Mouse (Mus musculus): ENCODE results near the gene Chaf1a. TPM values are rescaled to one million over a fixed set of nuclear protein-coding genes. Genes with fewer than 3 reads are reported as not detected.

Chaf1a gene
- polyA plus RNA-seq, 1 experiment from 2014 or later, result 39.1 TPM

DNA sequence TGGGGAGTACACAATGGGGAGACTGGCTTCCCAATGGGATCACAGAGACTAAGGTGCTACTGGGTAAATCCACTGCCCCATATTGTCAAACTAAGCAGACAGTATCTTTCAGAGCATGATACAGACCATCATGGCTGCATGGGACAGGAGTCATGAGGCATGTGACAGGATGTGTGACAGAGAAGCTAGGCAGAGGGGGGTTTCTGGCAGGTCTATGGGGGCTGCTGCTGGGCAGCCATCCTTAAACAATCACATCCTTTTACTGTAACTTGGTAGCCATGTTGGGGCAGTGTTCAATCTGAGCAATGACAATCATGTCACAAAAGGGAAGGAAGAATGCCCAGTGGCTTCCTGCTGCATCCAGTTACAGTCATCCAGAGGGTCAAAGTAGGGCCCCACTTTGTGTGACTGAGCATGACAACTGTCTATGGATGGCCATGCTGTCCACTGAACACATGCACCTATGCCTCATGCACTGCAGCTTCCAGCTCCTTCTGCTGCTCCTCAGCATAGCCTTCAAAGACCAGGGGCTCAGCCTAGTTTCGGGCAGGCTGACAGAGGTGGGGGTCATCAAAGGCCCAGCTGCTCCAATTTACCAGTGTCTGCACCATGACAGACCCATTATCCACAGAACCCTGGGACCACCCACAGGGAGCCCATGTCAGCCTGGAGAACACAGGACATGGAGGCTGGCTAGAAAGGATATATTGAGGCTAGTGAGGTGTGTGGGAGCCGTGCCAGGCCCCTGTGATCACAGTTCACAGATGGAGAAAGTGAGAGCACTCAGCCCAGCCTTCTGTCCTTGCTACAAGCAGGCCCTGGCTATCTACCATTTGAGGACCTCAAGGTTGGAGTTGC is 17.9 kb upstream of the Chaf1a start:
- H3K4me3 ChIP-seq (replicated peaks), result no peak overlapping the region
- H3K4me2 ChIP-seq, result no peak overlapping the region
- 82% methylated on average over 2 of the region's 2 CpGs for WGBS
- peaks cover 19% of the 10 kb centered on the region; the same call in 1 of the 2 replicates for H3K4me1 ChIP-seq
- no peaks in the 10 kb centered on the region for H3K9me3 ChIP-seq
- ATAC-seq (ENCODE audit: low FRiP score), result no peak; the same call in 1 of the 2 replicates
- H3K36me3 ChIP-seq (replicated peaks), result peaks cover 33% of the 10 kb centered on the region
- no peaks in the 10 kb centered on the region for H3K27me3 ChIP-seq
- no peak overlapping the region for H3K27ac ChIP-seq
- H3K9ac ChIP-seq, result no peak overlapping the region

DNA sequence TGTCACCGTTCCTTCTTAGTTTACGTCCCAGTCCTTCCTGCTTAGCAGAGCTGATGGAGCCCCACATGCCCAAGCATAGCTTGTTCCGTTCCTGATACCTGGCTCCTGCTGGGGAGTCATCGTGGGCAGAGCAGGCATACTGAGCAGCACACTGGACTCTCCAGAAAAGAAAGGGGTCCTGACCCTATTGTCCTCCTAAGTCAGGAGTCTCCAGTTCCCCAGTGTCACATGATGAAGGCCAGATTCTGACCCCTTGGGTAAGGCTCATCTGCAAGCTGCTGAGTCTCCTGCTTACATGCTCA is 17.3 kb upstream of the Chaf1a start:
- H3K9ac ChIP-seq, result no peak overlapping the region
- H3K4me1 ChIP-seq, result peaks cover 19% of the 10 kb centered on the region; the same call in 1 of the 2 replicates
- no peak for ATAC-seq (ENCODE audit: low FRiP score)
- no peak overlapping the region for H3K4me2 ChIP-seq
- H3K9me3 ChIP-seq, result no peaks in the 10 kb centered on the region
- 86% methylated on average over 4 of the region's 4 CpGs for WGBS
- H3K27me3 ChIP-seq, result no peaks in the 10 kb centered on the region
- peaks cover 29% of the 10 kb centered on the region for H3K36me3 ChIP-seq (replicated peaks)
- H3K27ac ChIP-seq, result no peak overlapping the region
- H3K4me3 ChIP-seq (replicated peaks), result no peak overlapping the region

DNA sequence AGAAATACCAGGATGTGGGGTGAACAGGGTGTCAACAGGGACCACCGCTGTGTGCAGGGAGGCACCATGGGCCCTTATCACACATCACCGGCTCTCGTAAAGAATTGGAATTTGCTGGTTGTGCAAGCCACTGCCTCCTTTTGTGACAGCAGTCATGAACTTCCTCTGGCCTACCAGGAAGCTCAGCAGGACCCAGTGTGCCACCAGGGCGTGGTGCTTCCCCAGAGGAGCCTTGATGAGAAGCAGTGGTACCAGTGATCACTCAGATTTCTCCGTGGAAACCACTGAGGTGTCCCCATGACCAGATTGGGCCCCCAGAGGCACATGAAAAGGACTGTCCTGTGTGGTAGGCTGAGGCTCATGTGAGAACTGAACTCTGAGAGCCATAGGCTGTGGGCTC is 16.9 kb upstream of the Chaf1a start:
- no peak for ATAC-seq (ENCODE audit: low FRiP score)
- 91% methylated on average over 5 of the region's 5 CpGs for WGBS
- Histone ChIP-seq H3K9ac (no peak overlapping the region), H3K9me3 (no peaks in the 10 kb centered on the region), H3K36me3 (replicated peaks) (peaks cover 29% of the 10 kb centered on the region), H3K4me1 (peaks cover 19% of the 10 kb centered on the region; the same call in 1 of the 2 replicates), H3K4me3 (replicated peaks) (no peak overlapping the region), H3K4me2 (no peak overlapping the region), H3K27ac (no peak overlapping the region), H3K27me3 (no peaks in the 10 kb centered on the region)

DNA sequence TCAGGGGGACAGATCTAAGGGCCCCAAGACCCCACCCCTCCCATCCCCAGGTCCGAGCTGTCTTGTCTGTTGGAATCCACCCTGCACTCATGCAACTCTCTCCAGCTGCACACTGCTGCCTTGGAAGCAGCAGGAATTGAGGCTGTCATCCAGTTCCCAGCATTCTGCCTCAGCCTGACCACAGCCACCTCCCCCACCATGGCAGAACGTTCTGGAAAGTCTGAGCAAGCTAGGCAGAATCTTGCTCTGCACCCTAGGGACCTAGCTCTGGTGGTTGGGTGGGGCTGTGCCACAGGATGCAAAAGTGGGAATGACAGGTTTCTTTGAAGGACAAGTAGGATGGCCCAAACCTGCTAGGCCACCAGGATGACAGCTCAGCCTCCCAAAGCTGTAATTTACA is 15.8 kb upstream of the Chaf1a start:
- ATAC-seq (ENCODE audit: low FRiP score), result no peak
- H3K27ac ChIP-seq, result no peak overlapping the region
- peaks cover 29% of the 10 kb centered on the region for H3K36me3 ChIP-seq (replicated peaks)
- no peaks in the 10 kb centered on the region for H3K27me3 ChIP-seq
- no peak overlapping the region for H3K9ac ChIP-seq
- 80% methylated on average over 2 of the region's 2 CpGs for WGBS
- no peak overlapping the region for H3K4me3 ChIP-seq (replicated peaks)
- H3K9me3 ChIP-seq, result no peaks in the 10 kb centered on the region
- H3K4me1 ChIP-seq, result peaks cover 19% of the 10 kb centered on the region; the same call in 1 of the 2 replicates
- H3K4me2 ChIP-seq, result no peak overlapping the region

DNA sequence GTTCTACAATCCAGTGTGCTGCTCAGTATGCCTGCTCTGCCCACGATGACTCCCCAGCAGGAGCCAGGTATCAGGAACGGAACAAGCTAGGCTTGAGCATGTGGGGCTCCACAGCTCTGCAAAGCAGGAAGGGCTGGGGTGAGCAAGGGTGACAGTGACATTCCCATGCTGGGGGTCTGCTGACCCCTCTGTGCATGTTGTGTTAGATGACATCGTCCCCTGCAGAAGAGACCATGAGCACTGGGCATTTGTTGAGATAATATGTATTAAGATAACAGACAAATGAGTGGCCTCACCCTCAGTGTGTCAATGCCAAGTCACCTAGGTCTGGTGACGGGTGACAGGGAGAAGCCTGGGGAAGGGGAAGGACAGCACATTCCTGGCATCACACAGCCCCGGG is 15.3 kb upstream of the Chaf1a start:
- no peak overlapping the region for H3K4me2 ChIP-seq
- H3K27ac ChIP-seq, result no peak overlapping the region
- no peaks in the 10 kb centered on the region for H3K9me3 ChIP-seq
- no peak overlapping the region for H3K9ac ChIP-seq
- 88% methylated on average over 5 of the region's 5 CpGs for WGBS
- peaks cover 31% of the 10 kb centered on the region for H3K36me3 ChIP-seq (replicated peaks)
- H3K27me3 ChIP-seq, result no peaks in the 10 kb centered on the region
- H3K4me3 ChIP-seq (replicated peaks), result no peak overlapping the region
- peaks cover 19% of the 10 kb centered on the region; the same call in 1 of the 2 replicates for H3K4me1 ChIP-seq
- ATAC-seq (ENCODE audit: low FRiP score), result no peak

DNA sequence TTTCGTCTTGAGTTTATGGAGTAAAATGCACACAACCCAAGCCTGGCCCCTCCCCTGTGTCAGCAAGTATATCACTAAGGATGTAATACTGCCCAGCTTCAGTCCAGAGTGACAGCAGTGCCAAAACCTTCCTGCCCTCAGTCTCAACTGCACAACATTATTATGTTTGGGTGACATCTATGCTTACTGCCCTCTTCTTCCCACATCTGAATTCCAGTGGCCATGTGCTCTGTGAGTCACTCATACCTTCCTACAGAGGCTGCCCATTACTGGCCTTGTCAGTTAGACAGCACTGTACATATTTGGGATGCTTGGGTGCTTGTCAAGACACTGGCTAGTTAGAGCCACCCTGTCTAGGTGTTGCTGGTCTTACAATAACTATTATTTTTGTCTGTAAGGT is 13.9 kb upstream of the Chaf1a start:
- Histone ChIP-seq H3K27ac (no peak overlapping the region), H3K4me1 (peaks cover 19% of the 10 kb centered on the region; the same call in 1 of the 2 replicates), H3K9me3 (no peaks in the 10 kb centered on the region), H3K4me3 (replicated peaks) (no peak overlapping the region), H3K36me3 (replicated peaks) (peaks cover 39% of the 10 kb centered on the region), H3K4me2 (no peak overlapping the region), H3K9ac (no peak overlapping the region), H3K27me3 (no peaks in the 10 kb centered on the region)
- WGBS, result 95% methylated on average over 1 of the region's 1 CpGs
- ATAC-seq (ENCODE audit: low FRiP score), result no peak

DNA sequence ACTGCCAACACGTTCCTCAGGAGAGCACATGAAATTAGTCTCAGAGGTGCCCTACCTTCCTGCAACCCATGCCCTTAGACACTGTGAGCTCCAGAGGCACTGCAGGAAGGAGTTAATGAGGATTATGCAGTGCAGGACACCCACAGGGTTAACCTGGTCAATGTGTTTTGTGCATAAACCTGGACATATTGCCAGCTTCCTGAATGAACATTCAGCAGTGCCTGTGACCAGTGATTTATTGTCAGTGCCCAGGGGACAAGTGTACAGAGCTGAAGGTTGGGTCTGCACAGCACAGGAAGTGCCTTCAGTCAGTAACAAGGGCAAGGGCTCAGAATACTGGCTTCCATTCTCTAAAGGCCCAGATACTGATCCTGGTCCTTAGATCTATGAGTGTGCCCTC is 13.4 kb upstream of the Chaf1a start:
- WGBS, result 68% methylated on average over 1 of the region's 1 CpGs
- no peak for ATAC-seq (ENCODE audit: low FRiP score)
- Histone ChIP-seq H3K9ac (no peak overlapping the region), H3K9me3 (no peaks in the 10 kb centered on the region), H3K4me3 (replicated peaks) (no peak overlapping the region), H3K27ac (no peak overlapping the region), H3K4me2 (no peak overlapping the region), H3K4me1 (peaks cover 18% of the 10 kb centered on the region; the same call in 1 of the 2 replicates), H3K27me3 (no peaks in the 10 kb centered on the region), H3K36me3 (replicated peaks) (peaks cover 42% of the 10 kb centered on the region)

DNA sequence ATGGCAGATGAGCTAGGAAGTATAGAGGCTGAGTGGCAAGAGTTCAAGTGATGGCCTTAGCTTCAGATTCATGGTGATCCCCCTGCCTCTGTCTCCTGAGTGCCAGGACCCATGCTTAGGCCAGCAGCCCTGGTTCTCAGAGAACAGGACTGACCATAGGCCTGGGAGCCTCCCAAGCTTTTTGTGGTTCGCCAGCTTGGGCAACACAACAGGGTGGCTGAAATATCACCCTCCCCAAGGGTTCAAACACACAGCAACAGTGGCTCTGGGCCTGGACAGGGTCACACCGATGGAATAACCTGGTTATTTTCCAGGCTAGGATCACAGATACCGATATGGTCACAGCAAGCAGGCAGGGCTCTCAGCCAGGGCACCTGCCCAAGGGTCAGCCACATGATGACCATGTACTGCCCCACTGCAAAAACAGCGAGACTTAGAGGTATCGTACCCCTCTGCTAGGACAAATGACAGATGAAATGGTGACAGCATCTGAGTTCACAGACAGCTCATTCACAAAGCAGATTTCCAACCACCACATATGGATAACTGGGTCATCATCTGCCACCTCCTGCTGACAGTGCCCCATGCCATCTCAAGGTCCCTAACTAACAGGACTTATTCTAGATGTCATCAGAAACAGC is 12.3 kb upstream of the Chaf1a start:
- H3K4me3 ChIP-seq (replicated peaks), result no peak overlapping the region
- no peaks in the 10 kb centered on the region for H3K9me3 ChIP-seq
- 95% methylated on average over 5 of the region's 5 CpGs for WGBS
- H3K4me2 ChIP-seq, result no peak overlapping the region
- peaks cover 15% of the 10 kb centered on the region for H3K4me1 ChIP-seq
- no peaks in the 10 kb centered on the region for H3K27me3 ChIP-seq
- no peak overlapping the region for H3K27ac ChIP-seq
- H3K9ac ChIP-seq, result peak overlapping the region; percentile 12; the same call in 1 of the 2 replicates
- no peak for ATAC-seq (ENCODE audit: low FRiP score)
- H3K36me3 ChIP-seq (replicated peaks), result peaks cover 47% of the 10 kb centered on the region

DNA sequence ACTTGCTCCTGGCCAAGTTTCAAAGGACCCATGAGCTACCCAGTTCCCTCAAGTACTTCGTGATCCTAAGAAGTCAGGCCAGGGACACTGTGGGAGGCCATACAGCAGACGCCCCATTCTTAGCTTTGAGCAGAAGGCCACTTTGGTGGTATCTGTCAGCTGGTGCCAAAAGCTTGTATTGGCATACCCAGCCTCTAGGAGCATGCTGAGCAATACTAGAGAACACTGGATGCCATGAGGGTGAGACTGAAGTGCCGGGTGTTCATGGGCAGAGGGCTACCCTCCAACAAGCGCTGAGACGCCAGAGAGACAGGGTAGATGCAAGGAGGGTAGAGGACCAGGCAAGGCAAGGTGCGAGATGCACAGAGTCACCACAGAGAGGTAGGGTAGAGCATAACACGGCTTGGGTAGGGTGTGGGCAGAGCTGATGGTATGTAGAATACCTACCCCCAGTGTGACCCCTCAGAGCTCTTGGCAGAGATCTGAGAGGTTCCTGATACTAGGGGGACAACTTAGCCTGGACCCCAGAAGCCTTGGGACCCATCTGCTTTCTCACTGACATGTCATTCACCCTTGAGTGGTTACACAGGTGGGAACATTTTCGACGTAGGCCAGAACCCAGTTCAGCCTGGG is 9.9 kb upstream of the Chaf1a start:
- H3K4me3 ChIP-seq (replicated peaks), result no peak overlapping the region
- no peak overlapping the region for H3K9ac ChIP-seq
- no peaks in the 10 kb centered on the region for H3K27me3 ChIP-seq
- H3K9me3 ChIP-seq, result no peaks in the 10 kb centered on the region
- no peak overlapping the region for H3K27ac ChIP-seq
- no peak overlapping the region for H3K4me2 ChIP-seq
- H3K36me3 ChIP-seq (replicated peaks), result peaks cover 59% of the 10 kb centered on the region
- 95% methylated on average over 9 of the region's 9 CpGs for WGBS
- H3K4me1 ChIP-seq, result peaks cover 26% of the 10 kb centered on the region
- ATAC-seq (ENCODE audit: low FRiP score), result no peak

DNA sequence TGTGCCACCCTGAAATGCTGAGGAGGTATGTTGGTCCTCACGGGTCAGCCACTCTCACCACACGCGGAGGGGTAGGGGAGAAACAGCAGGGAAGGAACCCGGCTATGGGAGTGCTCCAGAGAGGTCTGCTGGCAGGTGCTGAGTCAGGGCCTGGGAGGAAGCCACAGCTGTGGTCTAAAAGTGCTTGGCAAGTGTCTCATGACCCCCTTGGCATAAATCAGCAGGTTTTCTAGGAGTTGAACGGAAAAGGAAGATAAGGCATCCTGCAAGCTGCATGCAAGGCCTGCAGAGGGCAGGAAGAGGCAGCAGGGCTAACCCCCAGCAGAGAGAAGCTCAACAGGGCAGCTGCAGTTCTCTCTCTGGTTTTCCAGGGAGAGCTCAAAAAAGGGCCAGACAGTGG is 9.3 kb upstream of the Chaf1a start:
- no peak for ATAC-seq (ENCODE audit: low FRiP score)
- Histone ChIP-seq H3K4me1 (peaks cover 31% of the 10 kb centered on the region), H3K4me2 (no peak overlapping the region), H3K27me3 (no peaks in the 10 kb centered on the region), H3K9ac (no peak overlapping the region), H3K27ac (no peak overlapping the region), H3K36me3 (replicated peaks) (peaks cover 59% of the 10 kb centered on the region), H3K9me3 (no peaks in the 10 kb centered on the region), H3K4me3 (replicated peaks) (no peak overlapping the region)
- 83% methylated on average over 5 of the region's 5 CpGs for WGBS

DNA sequence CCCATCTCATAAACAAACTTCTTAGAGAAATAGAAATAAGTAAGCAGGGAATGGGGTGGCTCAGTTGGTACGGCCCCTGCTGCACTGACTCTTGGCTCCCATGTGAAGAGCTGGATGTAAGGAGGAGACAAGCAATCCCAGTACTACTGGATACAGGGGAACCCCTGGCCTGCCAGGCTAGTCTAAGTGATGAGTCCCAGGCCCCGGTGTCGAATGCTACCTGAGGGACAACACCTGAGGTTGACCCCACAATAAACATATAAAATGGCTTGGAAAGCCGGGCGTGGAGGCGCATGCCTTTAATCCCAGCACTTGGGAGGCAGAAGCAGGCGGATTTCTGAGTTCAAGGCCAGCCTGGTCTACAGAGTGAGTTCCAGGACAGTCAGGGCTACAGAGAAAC is 8.8 kb upstream of the Chaf1a start:
- Histone ChIP-seq H3K9ac (no peak overlapping the region), H3K27me3 (no peaks in the 10 kb centered on the region), H3K9me3 (no peaks in the 10 kb centered on the region), H3K27ac (no peak overlapping the region), H3K4me2 (no peak overlapping the region), H3K4me3 (replicated peaks) (no peak overlapping the region), H3K4me1 (peaks cover 31% of the 10 kb centered on the region), H3K36me3 (replicated peaks) (peaks cover 59% of the 10 kb centered on the region)
- no peak for ATAC-seq (ENCODE audit: low FRiP score)
- 94% methylated on average over 7 of the region's 7 CpGs for WGBS

DNA sequence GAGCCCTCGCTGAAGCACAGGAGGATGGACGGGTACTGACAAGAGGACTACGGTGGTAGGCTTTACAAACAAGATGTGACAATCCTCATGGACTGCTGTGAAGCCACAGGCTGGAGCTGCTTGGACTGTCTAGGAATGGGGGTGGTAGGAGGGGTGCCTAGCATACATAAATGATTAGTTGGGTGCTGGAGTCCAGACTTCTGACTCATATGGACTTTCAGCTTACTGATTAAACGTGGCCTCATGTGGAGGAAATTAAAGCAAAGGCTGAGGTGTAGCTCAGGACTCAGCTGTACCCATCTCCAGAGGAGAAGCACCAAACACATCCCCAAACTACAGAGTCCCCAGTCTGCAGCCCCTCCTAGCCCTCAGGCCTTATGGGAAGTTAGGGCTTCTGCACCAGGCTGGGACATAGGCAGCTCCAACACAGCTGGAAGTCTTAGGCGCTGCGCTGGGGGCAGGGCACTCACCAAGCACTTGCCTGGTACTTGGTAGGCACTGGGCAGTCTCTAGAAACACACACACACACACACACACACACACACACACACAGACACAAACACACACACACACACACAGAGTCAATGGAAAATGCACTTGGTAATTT is 8.0 kb upstream of the Chaf1a start:
- Histone ChIP-seq H3K36me3 (replicated peaks) (peaks cover 59% of the 10 kb centered on the region), H3K9ac (0 out of 2 replicates have a peak overlapping the region, but pooled peaks have one; percentile 0), H3K27ac (no peak overlapping the region), H3K4me1 (peaks cover 31% of the 10 kb centered on the region), H3K4me2 (no peak overlapping the region), H3K27me3 (no peaks in the 10 kb centered on the region), H3K4me3 (replicated peaks) (no peak overlapping the region), H3K9me3 (no peaks in the 10 kb centered on the region)
- ATAC-seq (ENCODE audit: low FRiP score), result no peak
- 83% methylated on average over 6 of the region's 6 CpGs for WGBS
